Mouse (Mus musculus): ENCODE results near the gene Cfap46. TPM values are rescaled to one million over a fixed set of nuclear protein-coding genes. Genes with fewer than 3 reads are reported as not detected.

Gene Cfap46
- total RNA-seq, 2 experiments from 2014 or later: not detected

GRCm38 (mm10) chr7:139580851-139581775 lies 102.5 kb downstream of the Cfap46 start:
- peak; percentile 19 for DNase-seq

DNA sequence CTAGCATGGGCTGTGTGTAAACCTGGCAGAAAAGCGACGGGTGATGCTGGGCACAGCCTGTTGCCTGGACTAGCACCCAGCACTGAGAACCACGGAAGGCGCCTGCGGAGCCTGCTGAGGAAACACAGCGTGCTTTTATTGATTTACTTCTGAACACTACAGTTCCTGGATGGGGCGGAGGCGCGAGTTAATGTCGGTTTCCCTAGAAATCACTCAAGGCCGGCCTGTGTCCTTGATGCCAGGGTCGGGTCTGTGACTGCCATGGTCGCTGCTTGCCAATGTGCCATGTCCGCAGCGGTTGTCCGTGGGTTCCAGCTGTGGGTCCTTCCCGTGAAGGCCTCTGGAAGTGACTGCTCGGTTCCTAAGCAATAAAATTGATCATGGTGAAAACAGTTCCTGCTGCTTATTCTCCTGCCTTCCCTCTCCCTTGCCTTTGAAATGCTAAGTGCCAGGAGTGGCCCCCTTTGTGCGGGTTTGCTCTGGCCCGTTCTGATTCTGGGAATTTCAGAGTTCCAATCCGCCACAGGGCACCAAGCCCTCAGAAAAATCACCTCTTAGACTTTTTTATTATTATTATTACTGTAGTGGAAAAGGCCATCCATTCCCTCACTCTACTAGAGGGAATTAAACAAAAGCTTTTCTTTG lies 104.2 kb downstream of the Cfap46 start:
- no peak for DNase-seq

DNA sequence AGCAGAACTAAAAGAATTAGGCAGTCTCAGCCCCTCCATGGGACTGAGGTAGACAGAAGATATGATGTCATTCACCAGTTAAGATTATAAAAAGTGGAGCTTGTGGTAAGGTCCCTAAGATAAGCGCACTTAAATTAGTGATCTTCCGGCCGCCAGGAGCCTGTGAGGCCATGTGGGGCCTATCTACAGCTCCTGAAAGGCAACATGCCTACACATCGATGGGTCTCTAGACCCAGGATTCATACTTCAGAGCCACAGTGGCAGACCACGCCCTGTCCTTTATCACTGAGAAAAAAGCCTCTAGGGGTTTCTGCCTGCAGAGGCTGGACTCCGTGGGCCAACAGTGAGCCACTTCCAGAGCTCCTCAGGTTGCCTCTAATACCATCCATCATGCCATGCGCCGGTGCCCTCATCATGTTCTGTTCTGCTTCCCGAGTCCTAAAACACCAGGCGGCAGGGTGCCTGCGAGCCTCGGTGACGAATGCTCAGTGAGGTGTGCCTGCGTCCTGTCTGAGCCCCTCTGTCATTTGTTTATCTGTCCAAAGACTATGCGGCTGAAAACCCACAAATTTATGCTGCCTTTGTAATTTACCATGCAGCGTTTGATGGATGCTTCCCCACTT lies 107.4 kb downstream of the Cfap46 start:
- DNase-seq: no peak

GRCm38 (mm10) chr7:139572665-139573064 lies 111.0 kb downstream of the Cfap46 start:
- no peak for DNase-seq

DNA sequence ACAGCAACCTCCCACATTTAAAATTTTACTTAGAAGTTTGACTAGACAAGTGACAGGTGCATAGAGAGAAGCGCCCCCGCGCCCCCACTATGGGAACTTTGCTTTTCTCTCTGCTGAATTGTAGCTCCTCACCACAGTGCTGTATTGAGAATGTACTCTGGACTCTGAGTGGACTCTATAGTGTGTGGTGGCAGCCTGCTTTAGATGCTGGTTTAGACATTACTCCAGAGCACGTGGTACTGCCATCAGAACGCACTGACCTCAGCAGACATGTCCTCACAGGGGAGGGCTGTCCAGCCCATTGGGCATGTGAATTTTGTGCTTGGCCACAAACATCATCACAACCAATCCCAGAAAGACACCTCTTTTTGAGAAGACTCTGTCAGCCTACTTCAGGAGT lies 112.8 kb downstream of the Cfap46 start:
- DNase-seq: no peak

GRCm38 (mm10) chr7:139566533-139566932 lies 117.1 kb downstream of the Cfap46 start:
- DNase-seq: no peak

DNA sequence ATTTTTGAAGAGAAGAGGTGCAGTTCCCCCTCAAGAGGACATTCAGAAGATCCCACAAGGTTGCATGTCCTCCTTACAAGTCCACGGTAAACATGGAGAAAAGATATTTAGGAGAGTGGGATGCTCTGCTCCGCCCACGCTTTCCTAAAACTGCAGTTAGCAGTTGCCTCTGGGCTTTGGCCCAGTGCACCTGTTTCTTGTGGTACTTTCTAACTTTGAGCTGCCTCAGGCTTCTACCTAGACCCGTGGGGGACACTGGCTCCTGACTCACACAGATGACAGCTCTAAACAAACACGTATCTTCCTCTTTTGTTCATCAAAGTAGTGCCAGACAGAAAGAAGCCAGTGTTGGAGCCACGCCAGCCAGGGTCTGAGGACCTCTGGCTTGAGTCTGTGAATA lies 117.6 kb downstream of the Cfap46 start:
- DNase-seq: no peak

DNA sequence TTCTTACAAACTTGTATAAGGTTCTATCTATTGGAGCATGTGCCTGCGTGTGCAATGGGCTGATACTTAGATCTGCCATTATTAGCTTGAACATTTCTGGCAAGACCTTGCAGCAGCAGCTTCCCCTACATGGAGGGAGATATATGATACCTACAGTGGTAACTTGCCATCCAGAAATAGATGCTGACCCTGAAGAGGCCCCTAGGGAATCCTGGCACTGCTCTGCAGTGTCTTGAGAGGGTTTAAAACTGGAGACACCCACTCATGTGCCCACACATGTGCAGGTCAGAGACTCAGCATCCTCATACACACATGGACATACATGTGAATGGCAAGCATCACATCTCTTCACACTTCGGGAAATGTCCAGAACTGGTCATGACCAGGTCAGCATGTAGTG lies 119.5 kb downstream of the Cfap46 start:
- DNase-seq: no peak

GRCm38 (mm10) chr7:139563425-139563824 lies 120.2 kb downstream of the Cfap46 start:
- no peak for DNase-seq

DNA sequence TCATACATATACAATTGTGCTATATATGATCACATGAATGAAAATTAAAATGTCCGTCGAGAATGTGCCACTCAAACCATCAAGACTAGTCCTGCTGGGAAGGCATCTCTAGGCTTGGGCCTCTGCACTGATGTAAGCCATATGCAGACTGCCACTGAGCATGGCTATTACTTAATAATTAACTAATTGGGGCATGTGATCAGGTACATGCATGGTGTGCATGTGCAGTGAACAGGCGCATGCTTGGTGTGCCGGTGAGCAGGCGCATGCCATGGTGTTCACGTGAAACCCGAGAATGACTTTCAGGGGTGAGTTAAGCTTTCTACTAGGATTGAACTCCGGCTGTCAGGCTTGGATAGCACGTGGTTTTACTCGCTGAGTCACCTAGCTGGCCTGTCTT lies 124.0 kb downstream of the Cfap46 start:
- no peak for DNase-seq

GRCm38 (mm10) chr7:139556746-139557526 lies 126.7 kb downstream of the Cfap46 start:
- no peak for DNase-seq

DNA sequence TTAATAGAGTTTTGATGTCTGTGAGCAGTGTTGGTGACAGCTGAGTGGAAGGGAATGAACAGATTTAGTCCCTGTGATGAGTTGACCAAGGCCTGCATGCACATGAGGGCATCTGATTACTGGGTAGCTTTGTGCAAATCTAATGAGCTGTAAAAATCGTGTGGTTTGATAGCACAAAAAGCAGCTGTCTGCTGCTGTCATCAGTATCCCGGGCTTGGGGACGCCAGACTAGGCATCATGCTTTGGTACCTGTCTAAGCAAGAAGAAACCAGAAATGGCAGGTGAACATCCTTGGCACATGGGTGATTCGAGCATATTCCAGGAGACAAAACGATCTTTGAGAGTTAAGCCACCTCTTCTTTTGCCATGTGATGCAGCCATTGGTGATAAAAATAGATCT lies 127.3 kb downstream of the Cfap46 start:
- no peak for DNase-seq

- no peak for DNase-seq
Measured at GRCm38 (mm10) chr7:139551519-139551918, 132.1 kb downstream of the Cfap46 start.

Other genes with a start within 250 kb of the Cfap46 start
- under 1 TPM in 1 of 2 experiments, not detected in 1; 0.14 TPM for gene Nkx6-2, start 101.0 kb downstream of the Cfap46 start, total RNA-seq (2021)
- gene Adgra1, start 150.4 kb upstream of the Cfap46 start, total RNA-seq (2021): under 1 TPM; 0.10 to 0.16 TPM
- under 1 TPM; 0.07 to 0.14 TPM for gene Kndc1, start 210.9 kb upstream of the Cfap46 start, total RNA-seq (2021)

All from heart, postnatal 4 days (tissue).